Mouse (Mus musculus): ENCODE data around the gene Nhlh2.

DNA sequence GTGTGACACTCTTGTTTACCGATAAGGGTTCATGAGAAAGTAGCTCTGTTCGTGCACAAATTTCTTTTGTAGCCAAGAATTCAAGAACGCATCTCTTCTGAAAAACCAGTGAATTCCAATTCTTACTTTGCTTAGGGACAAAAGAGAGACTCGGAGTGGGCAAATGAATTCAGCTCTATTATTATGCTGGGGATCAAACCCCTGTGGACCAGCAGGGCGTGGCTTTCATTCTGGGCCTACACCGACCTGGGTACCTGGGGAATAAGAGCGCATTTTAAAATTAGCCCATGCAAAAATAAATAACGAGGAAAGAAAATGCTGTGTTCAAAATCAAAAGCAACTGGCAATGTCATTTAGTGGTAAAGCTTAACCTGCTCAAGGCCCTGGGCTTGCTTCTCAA is 43.4 kb downstream of the Nhlh2 start:
- TF ChIP-seq TAL1 (IDR thresholded peaks at IDR 0.05; ENCODE audit: low read length), result no peak
- TF ChIP-seq GATA1 (IDR thresholded peaks at IDR 0.05; ENCODE audit: low read length), result no peak
